Mouse (Mus musculus) olfactory bulb, adult 2 months (tissue): ENCODE results near the gene Dctn3.
"Not testable (repeated sequence)": the region's sequence is repeated elsewhere in the genome, so short reads cannot be mapped to it uniquely, and the experiment has no call there.

Experiments used
- CTCF ChIP-seq: fragments of 200-500 bp; IDR thresholded peaks from 2 replicates; pipeline ENCODE4 v1.5.1; 2012; ENCODE audit warnings: low read depth, mild to moderate bottlenecking, low read length, moderate library complexity; ENCODE audit not compliant: insufficient read depth
- POLR2A ChIP-seq: fragments of 200-500 bp; IDR thresholded peaks from 2 replicates; pipeline ENCODE4 v1.6.1; 2012; ENCODE audit warnings: mild to moderate bottlenecking, low read depth, low read length, moderate library complexity; ENCODE audit not compliant: insufficient read depth

- TF ChIP-seq POLR2A, CTCF: not testable (repeated sequence)
Observed at GRCm38 (mm10) chr4:41684131-41684930, 38.6 kb downstream of the Dctn3 start.
